Mouse (Mus musculus) hindbrain, embryonic 14.5 days (tissue): ENCODE measurements around the gene Nxnl2. TPM values are rescaled to one million over a fixed set of nuclear protein-coding genes. Genes with fewer than 3 reads are reported as not detected.
"Not testable (repeated sequence)": the region's sequence is repeated elsewhere in the genome, so short reads cannot be mapped to it uniquely, and the experiment has no call there.

Experiments
- ATAC-seq: fragments of 200-750 bp; cut with Nextera tagmentation; 2 replicates; pipeline ENCODE4 v1.8.0; 2017; ENCODE audit warnings: moderate number of reproducible peaks, mild to moderate bottlenecking, moderate TSS enrichment, moderate library complexity; ENCODE audit not compliant: low FRiP score
- DNase-seq: peaks from one replicate; pipeline ENCODE4 v3.0.0-alpha.2; 2015; ENCODE audit warnings: low spot score
- H3K27ac ChIP-seq: fragments of 300-500 bp; sonication (generic); 2 replicates; pipeline ENCODE4 v1.5.1; 2014; ENCODE audit warnings: mild to moderate bottlenecking, moderate library complexity
- H3K27me3 ChIP-seq: fragments of 300-500 bp; sonication (generic); 2 replicates; pipeline ENCODE4 v1.6.1; 2014; ENCODE audit warnings: mild to moderate bottlenecking, low read length, mixed read lengths; ENCODE audit not compliant: control insufficient read depth, insufficient read depth
- H3K36me3 ChIP-seq: fragments of 300-500 bp; sonication (generic); replicated peaks from 2 replicates; pipeline ENCODE4 v1.6.1; 2014; ENCODE audit not compliant: control insufficient read depth, insufficient read depth
- H3K4me1 ChIP-seq: fragments of 300-500 bp; sonication (generic); replicated peaks from 2 replicates; pipeline ENCODE4 v1.6.1; 2014; ENCODE audit warnings: antibody characterized with exemption, low read length, mixed read lengths; ENCODE audit not compliant: control insufficient read depth, insufficient read depth
- H3K4me2 ChIP-seq: fragments of 300-500 bp; sonication (generic); replicated peaks from 2 replicates; pipeline ENCODE4 v1.6.1; 2014; ENCODE audit warnings: mild to moderate bottlenecking, moderate library complexity
- H3K4me3 ChIP-seq: fragments of 300-500 bp; sonication (generic); replicated peaks from 2 replicates; pipeline ENCODE4 v1.5.1; 2014; ENCODE audit warnings: mild to moderate bottlenecking, low read length
- H3K9ac ChIP-seq: fragments of 300-500 bp; sonication (generic); 2 replicates; pipeline ENCODE4 v1.6.1; 2014
- H3K9me3 ChIP-seq: fragments of 300-500 bp; sonication (generic); 2 replicates; pipeline ENCODE4 v1.6.1; 2016; ENCODE audit warnings: low read length; ENCODE audit not compliant: control insufficient read depth
- WGBS: fragments of 180-500 bp; shearing (Covaris S2); extraction: QIAGEN DNeasy Blood & Tissue Kit; methylation state at CpG from one replicate; pipeline ENCODE4 v1.1.7; 2014; 5-methylcytosine and 5-hydroxymethylcytosine counted together
- polyA plus RNA-seq: library from polyadenylated mRNA; unstranded; fragments of >200 nt; fragmentation: Nextera tagmentation; extraction: Ambion mirVana; gene quantifications from 2 replicates; pipeline ENCODE4 v1.2.1, GENCODE M21; 2014

The Nxnl2 gene
- polyA plus RNA-seq, 1 experiment from 2014 or later = 3.0 TPM

DNA sequence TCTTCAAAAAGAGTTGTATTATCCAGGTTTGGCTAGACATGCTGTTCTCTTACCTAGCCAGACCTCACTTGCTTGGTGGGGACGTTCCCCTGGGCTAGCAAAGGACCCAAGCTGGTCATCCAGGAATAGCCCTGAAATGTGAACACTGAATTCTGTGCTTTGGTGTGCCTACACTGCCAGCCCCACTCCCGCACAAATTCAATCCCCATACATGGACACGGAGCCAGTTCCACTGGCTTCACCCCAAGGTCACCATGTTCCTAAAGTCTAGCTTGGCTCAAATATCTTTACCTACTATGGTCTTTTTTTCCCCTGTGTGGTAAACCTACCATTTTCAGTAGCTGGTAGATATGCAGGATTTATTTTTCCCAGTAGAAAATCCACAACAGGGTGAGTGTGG, 26.9 kb downstream of the Nxnl2 start:
- Histone ChIP-seq H3K4me3 (no peak overlapping the region), H3K9me3 (0 out of 2 replicates have a peak, but pooled peaks cover 5% of the 10 kb centered on the region), H3K27ac (no peak overlapping the region), H3K9ac (no peak overlapping the region), H3K27me3 (no peaks in the 10 kb centered on the region), H3K36me3 (no peaks in the 10 kb centered on the region), H3K4me1 (no peaks in the 10 kb centered on the region), H3K4me2 (no peak overlapping the region)
- WGBS = 88% methylated on average over 3 of the region's 3 CpGs
- DNase-seq (no peak), ATAC-seq (no peak)

GRCm38 (mm10) chr13:51198186-51198585, 27.4 kb downstream of the Nxnl2 start:
- Histone ChIP-seq H3K4me2 (no peak overlapping the region), H3K36me3 (no peaks in the 10 kb centered on the region), H3K9ac (no peak overlapping the region), H3K4me3 (no peak overlapping the region), H3K9me3 (0 out of 2 replicates have a peak, but pooled peaks cover 5% of the 10 kb centered on the region), H3K27me3 (no peaks in the 10 kb centered on the region), H3K27ac (no peak overlapping the region), H3K4me1 (no peaks in the 10 kb centered on the region)
- no peak for DNase-seq
- WGBS = 72% methylated on average over 5 of the region's 5 CpGs
- no peak for ATAC-seq

DNA sequence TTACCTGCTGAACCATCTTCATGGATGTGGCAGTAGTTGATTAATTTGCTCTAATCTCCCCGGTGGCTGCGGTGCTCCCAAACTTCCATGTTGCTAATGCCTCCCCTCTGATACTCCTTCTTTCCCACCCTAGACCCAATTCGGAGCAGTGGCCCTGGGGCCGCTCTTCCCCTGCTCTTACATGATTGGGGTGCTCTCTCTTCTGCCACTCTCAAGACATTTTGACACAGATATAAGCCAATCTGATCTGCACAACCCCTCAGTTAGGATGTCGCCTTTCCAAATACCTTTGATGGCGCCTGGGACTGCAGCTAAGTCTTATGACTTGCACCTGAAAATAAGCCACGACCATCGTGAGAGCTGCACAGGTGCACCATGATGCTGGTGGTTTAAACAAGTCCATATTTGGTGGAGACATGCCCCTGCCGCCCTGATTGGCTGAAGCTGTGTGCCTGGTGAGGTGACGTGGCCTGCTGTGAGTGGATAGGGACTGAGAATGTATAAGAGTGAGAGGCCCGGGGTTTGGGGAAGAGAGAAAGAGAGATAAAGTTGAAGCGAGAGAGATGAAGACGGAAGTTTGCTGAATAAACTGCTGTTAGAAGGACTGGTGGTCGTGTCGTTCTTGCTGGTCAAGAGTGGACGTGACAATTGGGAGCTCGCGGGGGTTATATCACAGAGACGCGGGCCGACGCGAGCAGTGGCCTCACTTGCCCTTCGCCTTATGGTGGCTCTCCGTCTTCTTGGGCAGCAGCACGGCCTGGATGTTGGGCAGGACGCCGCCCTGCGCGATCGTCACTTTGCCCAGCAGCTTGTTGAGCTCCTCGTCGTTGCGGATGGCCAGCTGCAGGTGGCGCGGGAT, 31.4 kb downstream of the Nxnl2 start:
- ATAC-seq = peak; percentile 55; the same call in 1 of the 2 replicates
- H3K9me3 ChIP-seq, H3K27me3 ChIP-seq, H3K9ac ChIP-seq, DNase-seq, H3K27ac ChIP-seq, H3K36me3 ChIP-seq, H3K4me1 ChIP-seq: not testable (repeated sequence)
- WGBS = 45% methylated on average over 27 of the region's 36 CpGs
- peak overlapping the region; percentile 52 for H3K4me2 ChIP-seq
- H3K4me3 ChIP-seq = peak overlapping the region; percentile 27

- not testable (repeated sequence) for H3K36me3 ChIP-seq, DNase-seq, H3K4me1 ChIP-seq, H3K27me3 ChIP-seq, H3K27ac ChIP-seq, H3K9me3 ChIP-seq
- Histone ChIP-seq H3K4me2 (peak overlapping the region; percentile 52), H3K9ac (peak overlapping the region; percentile 49), H3K4me3 (peak overlapping the region; percentile 27)
- WGBS = 12% methylated on average over 27 of the region's 28 CpGs
- peak; percentile 44; the same call in 1 of the 2 replicates for ATAC-seq
Measured at GRCm38 (mm10) chr13:51202844-51203173, 32.0 kb downstream of the Nxnl2 start.

GRCm38 (mm10) chr13:51203467-51203866, 32.6 kb downstream of the Nxnl2 start:
- H3K4me3 ChIP-seq = no peak overlapping the region
- DNase-seq (no peak), ATAC-seq (no peak)
- no peak overlapping the region for H3K4me2 ChIP-seq
- 86% methylated on average over 8 of the region's 8 CpGs for WGBS
- 0 out of 2 replicates have a peak, but pooled peaks cover 5% of the 10 kb centered on the region for H3K9me3 ChIP-seq
- no peaks in the 10 kb centered on the region for H3K36me3 ChIP-seq
- no peak overlapping the region for H3K27ac ChIP-seq
- H3K9ac ChIP-seq = no peak overlapping the region
- no peaks in the 10 kb centered on the region for H3K27me3 ChIP-seq
- no peaks in the 10 kb centered on the region; the same call in 1 of the 2 replicates for H3K4me1 ChIP-seq

- H3K27me3 ChIP-seq, H3K4me2 ChIP-seq, H3K36me3 ChIP-seq, H3K4me3 ChIP-seq, H3K9me3 ChIP-seq, H3K9ac ChIP-seq, H3K27ac ChIP-seq, DNase-seq, ATAC-seq, H3K4me1 ChIP-seq: not testable (repeated sequence)
- WGBS = 90% methylated on average over 11 of the region's 11 CpGs
Measured at GRCm38 (mm10) chr13:51204081-51204480, 33.3 kb downstream of the Nxnl2 start.

GRCm38 (mm10) chr13:51207965-51208364, 37.1 kb downstream of the Nxnl2 start:
- Histone ChIP-seq H3K9me3 (no peaks in the 10 kb centered on the region), H3K4me2 (no peak overlapping the region), H3K4me3 (no peak overlapping the region), H3K36me3 (no peaks in the 10 kb centered on the region), H3K27me3 (no peaks in the 10 kb centered on the region), H3K4me1 (no peaks in the 10 kb centered on the region; the same call in 1 of the 2 replicates), H3K27ac (no peak overlapping the region), H3K9ac (no peak overlapping the region)
- WGBS = 73% methylated on average over 12 of the region's 12 CpGs
- DNase-seq (peak; percentile 74), ATAC-seq (peak; percentile 77)

GRCm38 (mm10) chr13:51208378-51209100, 37.7 kb downstream of the Nxnl2 start:
- 51% methylated on average over 18 of the region's 18 CpGs for WGBS
- peak; percentile 80 for ATAC-seq
- H3K27ac ChIP-seq = no peak overlapping the region

DNA sequence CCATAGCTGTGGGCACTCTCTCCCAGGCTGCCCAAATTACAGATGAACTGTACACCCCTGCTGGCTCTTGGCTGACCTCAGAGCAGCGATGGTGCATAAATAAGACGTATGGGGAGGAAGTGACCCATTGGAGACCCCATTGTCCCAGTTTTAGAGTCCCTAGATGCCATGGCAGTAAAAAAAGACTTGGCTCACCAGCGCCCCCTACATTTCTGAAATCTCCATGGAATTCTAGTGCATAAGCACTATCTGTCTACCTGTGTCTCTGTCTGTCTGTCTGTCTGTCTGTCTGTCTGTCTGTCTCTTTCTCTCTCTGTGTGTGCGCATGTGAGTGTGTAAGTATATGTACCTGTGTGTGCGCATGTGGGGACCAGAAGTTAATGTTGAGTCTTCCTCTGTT, 39.8 kb downstream of the Nxnl2 start:
- no peaks in the 10 kb centered on the region for H3K27me3 ChIP-seq
- DNase-seq = no peak
- 73% methylated on average over 5 of the region's 5 CpGs for WGBS
- no peaks in the 10 kb centered on the region for H3K9me3 ChIP-seq
- H3K9ac ChIP-seq = no peak overlapping the region
- no peak overlapping the region for H3K27ac ChIP-seq
- H3K4me1 ChIP-seq = no peaks in the 10 kb centered on the region; the same call in 1 of the 2 replicates
- no peak overlapping the region for H3K4me3 ChIP-seq
- H3K36me3 ChIP-seq = no peaks in the 10 kb centered on the region
- no peak for ATAC-seq
- H3K4me2 ChIP-seq = no peak overlapping the region

More at GRCm38 (mm10) chr13:51208378-51209100, 37.7 kb downstream of the Nxnl2 start:
- H3K4me2 ChIP-seq = no peak overlapping the region
- H3K4me1 ChIP-seq = no peaks in the 10 kb centered on the region; the same call in 1 of the 2 replicates
- peak; percentile 44 for DNase-seq
- no peak overlapping the region for H3K4me3 ChIP-seq
- H3K9ac ChIP-seq = no peak overlapping the region
- no peaks in the 10 kb centered on the region for H3K27me3 ChIP-seq
- no peaks in the 10 kb centered on the region for H3K9me3 ChIP-seq
- no peaks in the 10 kb centered on the region for H3K36me3 ChIP-seq
